Mouse (Mus musculus) cerebellum, adult 18-20 months (tissue): ENCODE measurements around the gene Ptafr.
"Not testable (repeated sequence)": the region's sequence is repeated elsewhere in the genome, so short reads cannot be mapped to it uniquely, and the experiment has no call there.

ENCODE experiments used
- DNase-seq, 2 experiments: peaks; one replicate each; pipeline ENCODE4 v3.0.0; 2021

The Ptafr gene

DNA sequence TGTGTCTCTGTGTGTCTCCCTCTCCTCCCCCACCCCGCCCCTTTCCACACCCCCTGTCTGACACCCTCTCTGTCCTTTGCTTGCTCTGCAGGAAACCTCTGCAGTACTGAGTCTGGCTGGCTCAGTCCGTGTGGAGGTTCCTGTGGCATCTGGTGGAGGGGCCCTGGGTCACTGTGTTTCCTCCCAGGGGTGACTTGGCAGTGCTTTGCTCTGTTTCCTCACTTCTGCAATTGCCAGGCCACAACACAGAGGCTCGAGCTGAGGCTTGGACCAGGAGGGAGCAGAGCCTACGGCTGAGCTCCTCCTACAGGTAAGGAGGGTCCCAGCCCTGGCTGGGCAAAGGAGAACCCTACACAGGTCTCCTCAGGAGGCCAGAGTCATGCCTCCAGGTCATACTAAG, at the start of gene Ptafr:
Ptafr (plus strand) TSS at position 103 of the 400 bp plus-strand sequence.
- DNase-seq = no peak

DNA sequence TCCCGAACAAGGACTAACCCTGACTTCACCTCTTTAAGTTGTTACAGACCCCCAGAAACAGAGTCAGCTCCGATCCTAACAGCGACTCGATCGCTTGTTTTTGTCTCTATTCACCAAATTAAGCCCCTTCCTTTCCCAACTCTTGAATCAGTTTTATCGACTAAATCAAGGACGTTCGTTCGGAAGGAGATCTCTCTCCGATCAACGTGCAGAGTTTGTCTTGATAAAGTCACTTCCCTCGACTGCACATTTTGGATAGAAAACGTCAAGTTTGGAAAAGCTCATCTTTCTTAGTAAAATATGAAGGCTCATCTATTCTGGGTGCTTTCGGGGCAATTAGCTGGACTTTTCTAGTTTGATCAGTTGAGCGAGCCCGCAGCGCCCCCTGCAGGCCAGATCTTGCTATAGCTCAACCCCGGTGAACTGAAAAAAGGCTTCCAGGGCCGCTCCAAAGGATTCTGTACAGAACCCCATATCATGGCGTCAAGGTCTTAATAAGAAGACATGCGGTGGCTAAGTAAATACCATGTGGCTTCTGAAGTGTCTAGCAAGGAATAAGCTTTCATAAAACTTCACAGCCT, 49.2 kb upstream of the Ptafr start:
- peak; percentile 80 to 92 for DNase-seq

DNA sequence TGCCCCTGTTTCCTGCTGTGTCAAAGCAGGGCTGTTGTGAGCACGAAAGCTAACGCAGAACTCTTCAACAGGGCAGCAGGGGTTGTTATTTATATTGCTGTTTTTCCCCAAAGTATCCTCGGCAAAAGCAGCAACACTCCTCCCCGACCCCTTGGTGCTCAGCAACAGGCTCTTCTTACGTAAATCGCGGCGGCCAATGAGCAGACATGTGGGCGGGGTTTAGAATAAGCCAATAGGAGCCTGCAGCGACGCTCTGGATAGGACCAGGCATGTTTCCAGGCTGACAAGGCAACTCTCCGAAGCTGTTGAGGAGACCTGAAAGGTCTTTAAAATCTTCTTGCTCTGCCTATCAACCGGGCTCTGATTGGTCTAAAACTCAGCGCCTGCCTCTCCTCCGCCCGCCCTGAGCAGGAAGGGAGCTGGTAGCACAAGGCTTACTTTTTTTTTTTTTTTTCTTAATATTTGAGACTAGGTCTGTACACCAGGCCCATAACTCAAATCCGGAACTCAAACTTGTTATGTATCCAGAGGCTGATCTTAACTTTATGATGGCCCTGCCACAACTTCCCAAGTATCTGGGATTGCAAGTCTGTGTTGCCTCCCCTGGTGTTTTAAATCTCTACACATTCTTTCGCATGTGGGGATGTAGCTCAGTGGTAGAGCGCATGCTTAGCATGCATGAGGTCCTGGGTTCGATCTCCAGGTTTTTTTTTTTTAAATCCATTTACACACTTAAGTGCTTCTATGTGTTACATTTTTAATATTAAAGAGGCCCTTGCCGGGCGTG, 48.3 kb upstream of the Ptafr start:
- DNase-seq = peak; percentile 83 to 94

DNA sequence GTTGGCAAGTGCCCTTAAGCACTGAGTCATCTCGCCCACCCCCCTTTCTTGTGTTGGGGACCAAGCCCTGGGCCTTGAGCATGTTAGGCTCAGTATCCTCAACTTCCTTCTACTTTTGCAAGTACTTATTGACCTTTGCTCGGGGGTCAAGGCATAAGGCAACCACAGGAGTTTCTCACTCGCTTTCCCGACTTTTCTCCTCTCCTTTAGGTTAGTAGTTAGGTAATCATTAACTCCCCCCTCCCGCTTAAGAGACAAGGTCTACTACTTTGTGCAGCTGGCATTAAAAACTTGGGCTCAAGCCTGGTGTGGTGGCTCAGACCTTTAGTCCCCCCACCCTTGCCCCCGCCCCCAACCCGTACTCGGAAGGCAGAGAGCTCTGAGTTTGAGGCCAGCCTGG, 45.8 kb upstream of the Ptafr start:
- DNase-seq = no peak

DNA sequence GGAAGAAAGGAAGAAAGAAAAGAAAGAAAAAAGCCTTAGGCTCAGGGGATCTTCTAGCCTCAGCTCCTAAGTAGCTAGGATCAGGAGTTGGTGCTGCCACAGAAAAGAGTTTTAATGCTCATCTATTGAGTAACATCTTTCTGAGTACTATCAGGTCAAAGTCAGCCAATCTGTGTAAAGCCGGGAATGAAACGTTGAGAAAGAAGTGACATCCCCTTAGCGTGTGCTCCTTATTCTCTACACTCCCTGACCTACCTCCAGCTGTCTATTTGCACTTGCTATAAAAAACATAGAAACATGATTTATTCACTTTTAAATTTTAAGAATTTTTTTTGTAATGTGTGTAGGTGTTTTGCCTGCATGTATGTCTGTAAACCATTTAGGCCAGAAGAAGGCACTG, 44.7 kb upstream of the Ptafr start:
- no peak for DNase-seq

DNA sequence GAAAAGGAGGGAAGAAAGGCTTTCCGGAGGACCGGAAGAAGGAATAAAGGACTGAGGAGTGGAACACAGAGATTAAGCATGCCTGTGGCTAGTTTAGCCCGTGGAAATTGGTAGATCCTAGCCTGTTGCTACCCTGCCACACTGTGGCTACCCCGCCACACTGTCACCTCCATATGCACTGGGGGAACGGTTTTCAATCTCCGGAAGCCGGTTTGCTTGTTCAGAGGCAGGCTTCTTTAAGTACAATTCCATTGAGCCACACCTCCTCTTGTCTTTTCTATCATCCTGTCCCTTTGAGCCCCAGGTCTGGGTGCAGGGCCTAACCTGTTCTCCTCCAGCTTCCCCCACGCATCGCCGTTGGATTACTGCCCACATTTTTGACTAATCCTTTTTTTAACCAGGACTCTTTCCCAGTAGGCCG, 39.5 kb upstream of the Ptafr start:
- DNase-seq = no peak

GRCm38 (mm10) chr4:132524808-132525207, 39.1 kb upstream of the Ptafr start:
- DNase-seq = no peak

DNA sequence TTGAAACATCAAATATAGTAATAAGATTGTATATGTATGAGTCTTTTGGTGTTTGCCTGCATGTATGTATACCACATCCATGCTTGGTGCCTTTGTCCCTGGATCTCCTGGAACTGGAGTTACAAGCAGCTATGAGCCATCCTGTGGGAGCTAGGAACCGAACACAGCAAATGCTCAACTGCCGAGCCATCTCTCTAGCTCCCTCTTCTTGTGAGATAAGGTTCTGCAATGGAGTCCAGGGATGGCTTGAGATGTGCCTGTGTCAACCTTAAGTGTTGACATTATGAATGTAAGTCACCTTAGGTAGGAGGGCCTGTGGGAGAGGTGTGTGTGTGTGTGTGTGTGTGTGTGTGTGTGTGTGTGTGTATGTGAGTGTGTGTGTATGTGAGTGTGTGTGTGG, 37.2 kb upstream of the Ptafr start:
- no peak for DNase-seq

DNA sequence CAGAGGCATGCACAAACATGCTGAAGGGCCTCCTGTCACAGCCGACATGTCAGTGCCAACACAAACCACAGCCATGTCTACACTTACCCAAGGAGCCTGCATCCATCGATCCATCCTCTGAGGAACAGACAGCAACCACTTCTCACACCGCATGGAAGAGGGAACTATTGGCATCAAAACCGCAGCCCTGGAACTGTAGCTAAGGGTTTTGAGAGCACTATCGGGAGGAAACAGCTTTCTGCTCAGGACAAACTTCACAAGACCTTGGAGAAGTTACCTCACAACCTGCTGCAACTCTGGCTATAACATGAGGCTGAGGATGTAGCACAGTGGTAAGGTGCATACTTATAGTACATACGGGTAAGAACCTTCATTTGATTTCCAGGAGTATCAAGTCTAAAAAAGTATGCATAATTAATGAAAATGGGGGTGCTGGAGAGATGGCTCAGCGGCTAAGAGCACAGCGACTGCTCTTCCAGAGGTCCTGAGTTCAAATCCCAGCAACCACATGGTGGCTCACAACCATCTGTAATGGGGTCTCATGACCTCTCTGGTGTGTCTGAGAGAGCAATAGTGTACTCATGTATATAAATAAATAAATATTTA, 35.8 kb upstream of the Ptafr start:
- DNase-seq = no peak

GRCm38 (mm10) chr4:132529344-132529743, 34.5 kb upstream of the Ptafr start:
- DNase-seq = no peak

DNA sequence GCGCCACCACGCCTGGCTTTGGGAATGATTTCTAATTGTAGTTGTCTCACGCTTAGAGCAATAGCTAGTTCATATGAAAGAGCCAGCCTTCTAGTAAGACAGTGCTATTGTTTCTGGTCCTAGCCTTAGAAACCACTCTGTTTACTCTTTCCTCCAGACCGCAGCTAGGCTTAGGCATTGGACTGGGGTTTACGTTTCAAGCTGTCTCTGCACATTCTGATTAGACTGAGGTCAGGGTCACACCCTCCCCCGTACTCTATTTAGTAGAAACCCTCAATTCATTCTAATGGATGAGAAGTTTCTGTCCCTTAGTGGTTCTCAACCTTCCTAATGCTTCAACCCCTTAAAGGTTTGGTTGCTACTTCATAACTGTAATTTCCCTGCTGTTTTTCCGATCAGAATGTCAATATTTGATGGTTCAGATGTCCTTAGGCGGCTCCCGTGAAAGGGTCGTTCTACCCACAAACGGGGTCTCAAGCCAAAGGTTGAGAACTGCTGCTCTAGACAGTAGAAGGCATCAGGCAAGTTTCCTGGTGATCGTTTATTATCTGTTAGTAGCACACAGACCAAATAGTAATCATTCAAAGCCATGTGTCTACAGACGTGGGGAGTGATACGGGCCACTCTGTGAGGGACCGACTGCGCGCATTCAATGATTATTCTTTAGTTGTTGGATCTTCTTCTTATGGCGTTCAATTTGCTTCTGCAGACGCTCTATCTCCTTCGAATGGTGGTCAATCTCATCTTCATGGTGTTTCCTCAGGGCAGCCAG, 33.6 kb upstream of the Ptafr start:
- DNase-seq = no peak

- no peak for DNase-seq
Measured at GRCm38 (mm10) chr4:132532496-132532895, 31.4 kb upstream of the Ptafr start.

DNA sequence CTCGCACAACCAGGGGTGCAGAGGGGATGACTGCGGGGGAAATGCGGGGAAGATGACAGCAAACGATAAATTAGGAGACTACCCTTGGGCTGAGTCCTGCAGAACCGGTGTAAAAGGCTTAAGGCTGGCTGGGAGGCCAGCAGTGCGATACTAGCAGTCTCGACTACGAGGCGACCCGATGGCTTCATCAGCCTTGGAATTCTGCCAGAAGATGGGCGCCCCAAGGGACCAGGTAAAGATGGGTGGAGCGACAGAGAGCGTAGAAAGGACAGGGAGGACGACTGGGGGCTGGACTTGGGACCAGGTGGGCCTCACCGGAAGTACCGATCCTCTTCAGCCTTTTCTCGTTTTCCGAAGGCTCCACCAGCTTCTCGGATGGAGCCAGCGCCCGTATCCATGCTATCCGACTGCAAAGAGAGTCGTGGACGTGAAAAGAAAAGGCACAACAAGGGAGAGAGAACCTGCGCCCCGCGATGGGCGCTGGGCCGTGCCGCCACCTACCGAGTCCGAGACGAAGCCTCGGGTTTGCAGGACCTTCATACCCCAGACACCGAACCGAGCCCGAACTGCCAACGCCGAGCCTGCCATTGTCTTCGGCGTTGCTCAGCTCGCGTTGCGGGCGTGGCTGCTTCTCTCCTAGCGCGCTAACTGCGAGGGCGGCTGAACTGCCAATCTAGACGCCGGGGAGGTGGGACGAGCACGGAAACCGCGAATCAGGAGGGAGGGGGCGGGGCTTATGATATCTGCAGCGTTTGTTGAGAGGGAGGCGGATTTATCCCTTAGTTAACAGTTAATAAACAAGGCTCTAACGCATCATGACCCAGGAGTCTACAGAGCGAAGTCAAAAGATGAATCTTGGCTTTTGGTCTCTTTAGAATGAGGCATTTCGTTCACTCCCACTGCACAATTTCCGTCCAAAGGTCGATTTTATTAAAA, 30.6 kb upstream of the Ptafr start, which contains the start of gene Atpif1:
Atpif1 (minus strand) TSS at position 679 of the 936 bp plus-strand sequence.
- DNase-seq = peak; percentile 89 to 95

DNA sequence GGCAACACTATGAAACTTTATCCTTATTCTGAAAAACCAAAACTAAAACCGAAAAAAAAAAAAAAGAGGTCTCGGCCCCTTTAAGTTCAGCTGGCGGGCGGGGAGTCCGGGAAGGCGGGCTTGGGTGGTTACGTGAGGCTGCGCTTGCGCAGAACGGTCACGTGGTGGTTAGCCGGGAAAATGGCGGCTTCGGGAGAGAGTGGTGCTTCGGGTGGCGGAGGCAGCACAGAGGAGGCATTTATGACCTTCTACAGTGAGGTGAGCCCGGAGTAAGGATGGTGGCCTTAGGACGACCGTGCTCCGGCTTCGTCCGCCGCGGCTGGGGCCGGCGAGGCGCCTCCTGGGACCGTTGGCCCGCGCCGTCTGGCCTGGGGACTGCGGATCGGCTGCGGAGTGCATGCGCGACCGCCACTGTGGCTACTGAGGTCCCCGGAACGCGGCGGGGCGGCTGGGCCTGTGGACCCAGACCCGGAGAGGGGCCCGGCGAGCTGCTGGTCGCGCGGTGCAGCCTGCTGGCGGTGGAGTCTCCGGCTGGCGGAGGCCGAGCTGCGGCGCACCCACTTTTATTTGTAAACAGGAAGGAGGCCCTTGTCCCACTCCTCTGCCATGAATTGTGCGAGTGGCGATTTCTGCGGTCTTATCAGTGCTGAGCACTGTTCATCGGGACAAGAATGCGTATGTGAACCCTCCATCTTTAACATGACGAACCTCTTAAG, 28.3 kb upstream of the Ptafr start, which contains the start of gene Dnajc8:
Dnajc8 (plus strand) TSS at position 145 of the 716 bp plus-strand sequence.
- peak; percentile 96 to 97 for DNase-seq

DNA sequence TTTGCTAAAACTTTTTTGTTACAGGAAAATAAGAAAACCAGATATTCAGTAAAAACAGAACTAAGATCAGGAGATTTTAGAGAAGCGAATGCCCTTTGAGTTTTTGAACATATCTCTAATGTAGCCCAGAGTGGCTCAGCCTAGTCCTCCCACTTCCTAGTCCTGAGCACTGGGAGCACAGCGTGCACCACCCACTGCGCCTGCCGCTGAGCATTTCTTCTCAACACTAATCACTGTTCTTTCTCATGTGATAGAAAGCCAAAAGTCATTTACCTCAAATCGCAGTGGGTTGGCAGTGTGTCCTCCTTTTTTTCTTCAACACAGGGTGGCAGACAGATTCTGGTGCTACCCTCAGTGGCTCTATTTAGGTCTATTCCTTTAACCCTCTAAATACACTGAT, 24.4 kb upstream of the Ptafr start:
- DNase-seq = no peak

GRCm38 (mm10) chr4:132541413-132541812, 22.5 kb upstream of the Ptafr start:
- DNase-seq = no peak

DNA sequence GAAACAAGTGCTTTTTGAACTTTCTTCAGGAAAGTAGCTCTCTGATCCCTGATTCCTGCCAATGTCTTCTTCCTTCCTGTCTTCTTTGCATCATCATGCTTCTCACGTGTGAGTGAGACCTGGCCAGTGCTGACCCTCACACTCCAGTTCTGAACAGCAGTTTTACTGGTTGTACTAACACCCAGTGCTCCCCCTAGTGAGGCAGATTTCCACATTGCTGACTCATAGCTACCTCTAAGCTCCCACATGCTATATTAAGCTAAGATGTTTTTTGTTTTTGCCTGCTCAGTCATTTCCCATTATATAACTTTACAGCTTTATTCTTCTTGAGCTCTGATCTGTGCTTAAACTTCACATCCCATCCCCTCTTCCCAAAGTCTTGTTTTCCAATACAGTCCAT, 21.1 kb upstream of the Ptafr start:
- no peak for DNase-seq

DNA sequence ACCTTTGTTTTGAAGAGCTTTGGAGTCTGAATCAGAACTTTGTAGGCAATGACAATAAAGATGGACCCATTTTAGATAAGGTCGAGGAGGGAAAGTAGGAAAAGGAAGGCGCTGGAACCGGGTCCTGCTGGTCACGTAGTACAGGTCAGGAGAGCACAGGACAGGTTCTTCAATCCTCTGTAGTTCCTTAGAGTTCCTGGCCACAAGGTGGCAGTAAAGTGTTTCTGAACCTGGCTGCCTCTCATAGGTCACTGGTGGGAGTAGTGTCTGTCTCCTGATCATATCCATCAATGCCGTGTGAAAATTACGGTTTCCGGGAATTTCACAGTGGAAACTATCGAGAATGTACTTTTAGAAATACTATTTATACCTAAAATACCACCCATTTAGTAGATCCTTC, 18.0 kb upstream of the Ptafr start:
- DNase-seq = peak; percentile 74 to 77

DNA sequence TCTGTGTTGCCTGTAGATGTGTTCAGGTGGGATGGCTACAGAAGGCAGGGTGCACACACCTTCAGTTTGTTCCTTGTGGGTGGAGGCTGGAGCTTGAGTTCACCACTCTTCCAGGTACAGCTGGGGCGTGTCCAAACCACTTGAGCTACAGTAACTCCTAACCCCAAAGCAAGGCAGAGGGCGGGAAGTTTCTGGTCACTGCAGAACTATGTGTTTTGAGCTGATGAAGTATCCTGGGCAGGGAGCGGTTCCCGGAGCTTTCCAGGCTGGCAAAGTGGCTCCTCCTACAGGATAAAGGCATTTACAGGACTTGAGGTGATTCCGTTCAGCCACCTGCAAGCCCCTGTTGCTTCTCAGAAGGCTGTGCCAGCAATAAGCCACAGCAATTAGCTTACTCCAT, 9.6 kb upstream of the Ptafr start:
- DNase-seq = no peak

DNA sequence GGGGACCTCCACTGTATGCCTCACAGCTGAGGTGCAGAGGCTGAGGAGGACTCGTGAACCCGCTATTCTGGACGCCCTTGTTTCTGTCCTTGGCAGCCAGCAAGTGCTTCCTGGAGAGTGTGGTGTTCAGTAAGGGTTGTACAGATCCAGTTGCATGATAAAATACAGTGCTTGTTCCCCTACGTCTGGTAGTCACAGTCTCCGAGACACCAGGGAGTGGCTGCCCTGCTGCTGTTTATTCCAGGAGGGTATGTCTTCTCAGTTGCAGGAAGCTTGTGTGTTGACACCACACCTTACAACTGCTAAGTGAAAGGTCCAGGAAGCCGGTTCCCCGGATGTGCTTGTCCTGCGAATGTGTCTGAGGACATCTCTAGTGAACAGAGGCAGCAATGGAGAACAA, 9.2 kb upstream of the Ptafr start:
- no peak for DNase-seq

DNA sequence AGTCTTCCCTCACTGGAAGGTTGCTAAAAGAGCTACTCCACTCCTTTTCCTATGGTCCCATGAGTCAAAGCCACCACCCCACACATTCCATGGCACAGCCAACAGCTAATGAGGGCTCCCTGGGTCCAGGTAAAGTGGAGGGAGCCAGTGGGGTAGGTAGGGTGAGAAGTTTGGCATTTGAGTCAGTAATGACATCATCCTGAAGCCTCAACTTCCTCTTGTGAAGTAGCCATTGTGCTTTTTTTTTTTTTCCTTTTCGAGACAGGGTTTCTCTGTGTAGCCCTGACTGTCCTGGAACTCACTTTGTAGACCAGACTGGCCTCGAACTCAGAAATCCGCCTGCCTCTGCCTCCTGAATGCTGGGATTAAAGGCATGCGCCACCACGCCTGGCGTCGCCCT, 8.3 kb upstream of the Ptafr start:
- DNase-seq = not testable (repeated sequence)
